Mouse (Mus musculus): ENCODE results near the gene Zfp524. TPM values are rescaled to one million over a fixed set of nuclear protein-coding genes. Genes with fewer than 3 reads are reported as not detected.

Zfp524 gene
- polyA plus RNA-seq (2015; fragmentation: Nextera tagmentation; extraction: Ambion mirVana), result 10.3 and 12.0 TPM in 2 replicates

DNA sequence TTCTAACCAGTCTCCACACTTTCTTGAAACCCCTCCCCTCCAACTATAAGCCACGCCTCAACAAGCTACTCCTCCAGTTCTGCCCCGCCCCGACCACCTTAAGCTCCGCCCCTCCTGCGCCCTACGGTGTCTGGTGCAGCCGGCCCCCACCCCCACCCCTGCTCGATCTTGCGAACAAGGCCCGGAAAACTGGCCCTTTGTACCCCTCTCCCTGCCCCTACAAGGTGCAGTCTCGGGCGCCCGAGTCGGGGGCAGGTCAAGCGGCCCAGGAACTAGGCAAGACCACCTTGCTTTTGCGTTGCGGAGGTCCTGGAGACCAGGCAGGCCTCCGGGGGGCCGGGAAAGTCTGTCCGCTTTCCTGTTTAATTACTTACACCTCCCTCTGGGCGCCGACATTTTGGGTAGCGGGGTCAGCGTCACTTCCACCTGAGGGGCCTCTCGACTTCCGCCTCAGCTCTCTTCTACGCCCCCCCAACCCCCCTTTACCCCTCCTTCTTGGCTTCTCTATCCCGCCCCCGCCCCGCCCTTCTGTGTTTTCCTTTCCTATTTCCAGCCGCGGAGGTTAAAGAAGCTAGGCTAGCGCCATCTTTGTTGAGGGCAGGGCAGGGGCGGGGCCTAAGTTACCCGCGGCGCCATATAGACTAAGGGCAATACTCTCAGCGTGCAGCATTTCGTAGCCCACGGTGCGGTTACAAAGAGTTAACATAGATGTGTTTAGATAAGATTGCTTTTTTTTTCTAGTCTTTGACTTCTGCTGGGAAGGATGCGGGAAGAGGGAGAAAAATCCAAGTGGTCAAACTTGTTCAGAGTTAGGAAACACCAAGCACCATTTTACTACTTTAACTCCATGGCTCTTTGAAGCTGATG is at the start of gene Zfp524, which contains the start of gene Fiz1:
Zfp524 (plus strand) TSS at position 165 of the 867 bp plus-strand sequence.
Fiz1 (minus strand) TSS at position 447 of the 867 bp plus-strand sequence.
- H3K27ac ChIP-seq, result peak within 1 kb of the TSS; percentile 98
- H3K4me3 ChIP-seq, result peak within 1 kb of the TSS; percentile 56
- WGBS, result under 1% methylated on average over 42 of the region's 42 CpGs
- ATAC-seq (ENCODE audit: insufficient number of reproducible peaks, insufficient read depth, low FRiP score, low TSS enrichment, low read depth), result peak; percentile 82
- peaks cover 17% of the 10 kb centered on the region for H3K4me1 ChIP-seq
- H3K4me2 ChIP-seq, result peak within 1 kb of the TSS; percentile 64
- H3K36me3 ChIP-seq, result peaks cover 41% of the 10 kb centered on the region
- H3K9ac ChIP-seq, result peak within 1 kb of the TSS; percentile 79
- no peaks in the 10 kb centered on the region for H3K27me3 ChIP-seq
- H3K9me3 ChIP-seq, result no peaks in the 10 kb centered on the region

DNA sequence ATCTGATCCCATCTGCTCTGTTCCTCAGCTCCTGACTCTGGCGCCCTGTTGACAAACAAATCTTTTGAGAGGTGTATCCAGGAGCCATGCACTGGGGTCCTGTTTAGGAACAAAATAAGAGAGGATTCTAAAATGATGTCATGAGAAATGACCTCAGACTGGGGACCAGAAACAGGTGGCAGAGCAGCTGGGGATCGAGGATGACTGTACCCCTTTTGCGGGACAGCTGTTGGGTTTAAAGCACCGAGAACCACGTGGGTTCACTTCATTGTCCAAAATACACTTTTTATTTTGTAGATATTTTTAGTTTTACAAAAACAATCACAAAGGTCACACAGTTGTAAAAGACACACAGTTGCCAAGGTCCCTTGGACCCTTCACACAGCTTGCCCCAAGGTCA is 49.2 kb upstream of the Zfp524 start:
- Histone ChIP-seq H3K27me3 (no peaks in the 10 kb centered on the region; the same call in 1 of the 2 replicates), H3K9me3 (no peaks in the 10 kb centered on the region), H3K4me2 (no peak overlapping the region), H3K4me1 (no peaks in the 10 kb centered on the region), H3K4me3 (no peak overlapping the region), H3K9ac (no peak overlapping the region), H3K36me3 (no peaks in the 10 kb centered on the region), H3K27ac (no peak overlapping the region)
- 84% methylated on average over 5 of the region's 5 CpGs for WGBS
- no peak for ATAC-seq (ENCODE audit: insufficient number of reproducible peaks, insufficient read depth, low FRiP score, low TSS enrichment, low read depth)

DNA sequence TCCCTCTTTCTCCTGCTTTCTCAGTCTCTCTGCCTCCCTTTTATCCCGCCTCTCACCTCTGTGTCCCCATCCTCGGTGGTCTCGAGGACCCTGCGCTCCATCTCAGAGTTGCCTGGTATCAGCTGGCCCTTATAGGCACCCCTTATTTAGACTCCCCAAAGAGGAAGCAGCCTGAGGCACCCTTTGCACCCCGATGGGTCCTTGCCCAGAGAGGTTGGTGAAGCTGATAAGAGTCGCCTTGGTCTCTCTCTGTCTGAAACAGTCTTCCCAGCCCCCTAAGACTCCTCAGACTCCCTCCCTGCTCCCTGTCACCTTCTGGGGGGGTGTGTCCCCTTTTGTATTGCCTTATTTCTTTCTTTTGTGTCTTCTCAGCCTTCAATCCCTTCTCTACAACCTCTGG is 43.1 kb upstream of the Zfp524 start, which contains the start of gene Sbk3:
Sbk3 (minus strand) TSS at position 101 of the 400 bp plus-strand sequence.
- no peak for ATAC-seq (ENCODE audit: insufficient number of reproducible peaks, insufficient read depth, low FRiP score, low TSS enrichment, low read depth)
- no peak within 1 kb of the TSS for H3K4me2 ChIP-seq
- H3K27me3 ChIP-seq, result no peaks in the 10 kb centered on the region; the same call in 1 of the 2 replicates
- no peaks in the 10 kb centered on the region for H3K4me1 ChIP-seq
- no peaks in the 10 kb centered on the region for H3K36me3 ChIP-seq
- no peaks in the 10 kb centered on the region for H3K9me3 ChIP-seq
- no peak within 1 kb of the TSS for H3K4me3 ChIP-seq
- WGBS, result 43% methylated on average over 6 of the region's 6 CpGs
- no peak within 1 kb of the TSS for H3K9ac ChIP-seq
- H3K27ac ChIP-seq, result no peak within 1 kb of the TSS

DNA sequence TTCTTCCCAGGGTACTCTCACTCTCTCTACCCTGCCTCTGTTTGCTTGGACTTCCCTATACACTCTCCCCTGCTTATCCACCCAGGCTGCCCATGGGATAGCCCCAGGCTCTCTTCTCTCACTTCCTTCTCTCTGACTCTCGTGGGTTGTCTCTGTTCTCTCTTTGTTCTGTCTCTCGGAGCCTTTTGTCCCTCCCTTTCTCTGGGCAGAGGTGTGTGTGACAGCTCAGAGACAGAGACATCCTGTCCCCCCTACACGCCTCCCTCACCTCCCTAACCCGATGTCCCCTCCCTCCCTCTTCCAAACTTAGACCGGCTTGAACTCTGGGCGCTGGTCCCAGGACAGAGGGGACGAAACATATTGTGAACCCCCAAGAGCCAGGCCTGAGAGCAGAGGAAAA is 42.5 kb upstream of the Zfp524 start:
- no peaks in the 10 kb centered on the region for H3K36me3 ChIP-seq
- H3K9me3 ChIP-seq, result 0 out of 2 replicates have a peak, but pooled peaks cover under 1% of the 10 kb centered on the region
- H3K9ac ChIP-seq, result no peak overlapping the region
- H3K4me1 ChIP-seq, result no peaks in the 10 kb centered on the region
- H3K27me3 ChIP-seq, result no peaks in the 10 kb centered on the region; the same call in 1 of the 2 replicates
- no peak overlapping the region for H3K27ac ChIP-seq
- no peak overlapping the region for H3K4me3 ChIP-seq
- WGBS, result 22% methylated on average over 7 of the region's 7 CpGs
- no peak for ATAC-seq (ENCODE audit: insufficient number of reproducible peaks, insufficient read depth, low FRiP score, low TSS enrichment, low read depth)
- H3K4me2 ChIP-seq, result no peak overlapping the region

DNA sequence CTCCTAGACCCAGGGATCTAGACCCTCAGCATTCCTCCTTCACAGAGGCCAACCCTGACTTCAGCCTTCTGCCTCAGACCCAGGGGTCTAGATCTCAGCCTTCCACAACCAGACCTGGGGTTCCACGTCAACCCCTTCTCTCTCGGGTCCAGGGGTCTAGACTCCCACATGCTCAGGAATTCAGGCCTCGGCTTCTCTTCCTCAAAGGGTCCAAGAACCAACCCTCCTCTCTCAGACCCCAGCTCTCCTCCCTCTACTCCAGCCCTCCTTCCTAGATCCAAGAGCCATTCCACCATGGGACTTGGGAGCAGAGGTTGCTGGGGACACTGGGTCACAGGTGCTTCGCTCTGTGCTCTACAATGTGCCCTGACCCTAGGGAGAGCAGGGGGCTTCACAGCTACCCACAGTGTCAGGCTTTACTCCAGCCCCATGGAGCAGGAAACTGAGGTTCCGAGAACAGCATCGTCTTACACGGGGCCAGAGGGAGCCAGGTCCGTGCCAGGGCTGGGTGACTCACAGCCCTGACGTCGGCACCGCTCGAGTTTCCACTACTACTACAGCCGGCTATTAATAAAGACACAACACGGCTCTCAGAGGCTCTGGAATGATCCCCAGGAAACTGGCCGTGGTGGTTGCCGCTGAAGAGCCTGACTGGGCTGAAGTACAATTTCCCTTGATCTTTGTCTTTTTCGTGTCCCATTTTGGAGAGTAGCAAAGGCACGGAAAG is 41.7 kb upstream of the Zfp524 start:
- H3K27me3 ChIP-seq, result no peaks in the 10 kb centered on the region; the same call in 1 of the 2 replicates
- no peaks in the 10 kb centered on the region for H3K36me3 ChIP-seq
- H3K4me1 ChIP-seq, result no peaks in the 10 kb centered on the region
- peaks cover 4% of the 10 kb centered on the region; the same call in 1 of the 2 replicates for H3K9me3 ChIP-seq
- 72% methylated on average over 18 of the region's 18 CpGs for WGBS
- no peak overlapping the region for H3K4me3 ChIP-seq
- H3K27ac ChIP-seq, result no peak overlapping the region
- H3K9ac ChIP-seq, result no peak overlapping the region
- H3K4me2 ChIP-seq, result no peak overlapping the region
- no peak for ATAC-seq (ENCODE audit: insufficient number of reproducible peaks, insufficient read depth, low FRiP score, low TSS enrichment, low read depth)

DNA sequence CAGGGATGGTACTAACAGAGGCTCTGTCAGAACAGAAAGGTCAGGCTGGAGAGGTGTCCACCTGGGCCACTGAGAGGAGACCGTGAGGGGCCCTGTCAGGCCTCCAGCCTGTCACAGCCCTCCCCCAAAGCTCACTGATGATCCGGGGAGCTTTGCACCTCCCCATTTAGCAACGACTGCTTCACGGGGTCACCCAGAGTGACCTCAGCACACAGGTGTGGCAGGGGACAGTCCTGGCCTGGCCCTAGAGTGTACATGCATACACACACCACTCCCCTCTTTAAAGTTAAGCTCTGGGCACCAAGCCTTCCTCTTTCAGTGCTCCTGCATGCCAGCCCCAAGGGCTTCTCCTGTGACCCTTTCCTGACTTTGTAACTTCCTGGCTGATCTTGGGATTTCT is 38.8 kb upstream of the Zfp524 start:
- H3K9ac ChIP-seq, result no peak overlapping the region
- no peak overlapping the region for H3K4me2 ChIP-seq
- no peaks in the 10 kb centered on the region for H3K4me1 ChIP-seq
- WGBS, result 49% methylated on average over 4 of the region's 4 CpGs
- H3K36me3 ChIP-seq, result no peaks in the 10 kb centered on the region
- H3K9me3 ChIP-seq, result peaks cover 4% of the 10 kb centered on the region; the same call in 1 of the 2 replicates
- no peaks in the 10 kb centered on the region for H3K27me3 ChIP-seq
- no peak overlapping the region for H3K4me3 ChIP-seq
- ATAC-seq (ENCODE audit: insufficient number of reproducible peaks, insufficient read depth, low FRiP score, low TSS enrichment, low read depth), result no peak
- no peak overlapping the region for H3K27ac ChIP-seq

DNA sequence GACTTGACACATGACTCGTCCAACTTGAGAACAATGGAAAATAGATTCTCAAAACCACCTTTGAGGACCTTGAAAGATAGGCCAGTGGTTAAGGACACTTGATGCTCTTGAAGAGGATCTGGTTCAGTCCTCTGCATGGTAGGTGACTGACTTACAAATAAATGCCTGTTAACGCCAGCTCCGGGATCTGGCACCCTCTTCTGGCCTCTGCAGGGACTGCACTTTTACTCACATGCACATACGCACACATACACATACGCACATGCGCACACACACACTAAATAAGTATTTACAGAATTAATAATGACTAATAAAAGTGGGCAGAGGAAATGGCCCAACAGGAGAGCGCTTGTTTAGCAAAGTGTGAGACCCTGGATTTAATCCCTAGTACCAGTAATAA is 37.4 kb upstream of the Zfp524 start:
- H3K4me1 ChIP-seq, result no peaks in the 10 kb centered on the region
- no peak overlapping the region for H3K27ac ChIP-seq
- no peak overlapping the region for H3K4me3 ChIP-seq
- 88% methylated on average over 7 of the region's 7 CpGs for WGBS
- H3K36me3 ChIP-seq, result no peaks in the 10 kb centered on the region
- H3K4me2 ChIP-seq, result no peak overlapping the region
- ATAC-seq (ENCODE audit: insufficient number of reproducible peaks, insufficient read depth, low FRiP score, low TSS enrichment, low read depth), result no peak
- H3K9ac ChIP-seq, result no peak overlapping the region
- H3K27me3 ChIP-seq, result no peaks in the 10 kb centered on the region
- H3K9me3 ChIP-seq, result peaks cover 4% of the 10 kb centered on the region; the same call in 1 of the 2 replicates

DNA sequence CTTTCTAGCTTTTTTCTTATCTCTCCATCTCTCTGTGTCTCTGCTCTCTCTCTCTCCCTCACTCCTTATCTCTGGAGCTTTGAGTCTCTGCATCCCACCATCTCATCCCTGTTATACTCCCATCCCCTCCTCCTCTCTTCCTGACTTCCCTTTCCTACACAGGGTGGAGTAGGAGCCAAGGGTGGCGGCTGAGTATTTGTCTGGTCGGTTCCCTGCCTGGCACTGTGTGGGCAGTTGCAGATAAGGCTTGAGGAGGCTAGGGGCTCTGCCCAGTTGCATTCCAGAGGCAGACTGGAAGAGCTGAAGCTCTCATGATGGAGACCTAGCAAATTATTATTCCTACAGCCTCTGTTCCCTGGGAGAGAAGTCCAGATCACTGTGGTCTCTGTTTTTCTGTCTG is 26.0 kb upstream of the Zfp524 start:
- Histone ChIP-seq H3K27ac (no peak overlapping the region), H3K4me2 (no peak overlapping the region), H3K27me3 (peaks cover 2% of the 10 kb centered on the region), H3K4me1 (no peaks in the 10 kb centered on the region; the same call in 1 of the 2 replicates), H3K9me3 (peaks cover 25% of the 10 kb centered on the region), H3K9ac (no peak overlapping the region), H3K36me3 (peaks cover 24% of the 10 kb centered on the region), H3K4me3 (no peak overlapping the region)
- 71% methylated on average over 2 of the region's 2 CpGs for WGBS
- no peak for ATAC-seq (ENCODE audit: insufficient number of reproducible peaks, insufficient read depth, low FRiP score, low TSS enrichment, low read depth)

DNA sequence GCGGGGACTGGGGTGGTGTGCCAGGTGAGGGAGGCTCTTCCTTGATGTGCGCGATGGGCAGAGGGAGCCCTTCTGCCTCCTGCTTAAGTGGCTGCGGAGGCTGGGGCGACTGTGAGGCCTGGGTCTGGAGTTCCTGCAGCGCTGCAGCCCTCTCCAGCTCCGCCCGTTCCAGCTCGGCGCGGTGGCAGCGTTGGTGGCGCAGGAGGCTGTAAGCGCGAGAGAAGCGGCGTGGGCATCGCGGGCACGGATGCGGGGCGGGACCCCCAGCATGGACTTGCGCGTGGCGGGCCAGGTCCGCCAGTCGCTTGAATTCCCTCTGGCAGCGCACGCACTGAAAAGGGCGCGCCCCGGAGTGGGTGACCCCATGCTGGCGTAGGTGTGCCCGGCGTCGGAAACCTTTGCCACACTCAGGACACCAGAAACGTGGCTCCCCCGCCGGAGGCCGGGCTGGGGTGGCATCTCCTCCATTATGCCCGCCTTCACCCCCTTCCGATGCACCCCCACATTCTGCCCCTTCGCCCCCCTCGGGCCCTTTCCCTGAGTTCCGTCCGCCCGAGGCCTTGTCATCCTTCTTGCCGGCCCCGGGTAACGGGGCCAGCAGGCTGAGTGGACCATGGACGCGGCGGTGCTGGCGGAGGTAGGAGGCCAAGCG is 20.7 kb upstream of the Zfp524 start:
- ATAC-seq (ENCODE audit: insufficient number of reproducible peaks, insufficient read depth, low FRiP score, low TSS enrichment, low read depth), result no peak
- Histone ChIP-seq H3K4me3 (peak overlapping the region; percentile 64; the same call in 1 of the 2 replicates), H3K4me1 (peaks cover 28% of the 10 kb centered on the region), H3K36me3 (peaks cover 36% of the 10 kb centered on the region), H3K9me3 (peaks cover 30% of the 10 kb centered on the region), H3K4me2 (peak overlapping the region; percentile 81), H3K9ac (0 out of 2 replicates have a peak overlapping the region, but pooled peaks have one; percentile 46), H3K27ac (no peak overlapping the region), H3K27me3 (peaks cover 17% of the 10 kb centered on the region)
- 42% methylated on average over 55 of the region's 55 CpGs for whole genome bisulfite sequencing

DNA sequence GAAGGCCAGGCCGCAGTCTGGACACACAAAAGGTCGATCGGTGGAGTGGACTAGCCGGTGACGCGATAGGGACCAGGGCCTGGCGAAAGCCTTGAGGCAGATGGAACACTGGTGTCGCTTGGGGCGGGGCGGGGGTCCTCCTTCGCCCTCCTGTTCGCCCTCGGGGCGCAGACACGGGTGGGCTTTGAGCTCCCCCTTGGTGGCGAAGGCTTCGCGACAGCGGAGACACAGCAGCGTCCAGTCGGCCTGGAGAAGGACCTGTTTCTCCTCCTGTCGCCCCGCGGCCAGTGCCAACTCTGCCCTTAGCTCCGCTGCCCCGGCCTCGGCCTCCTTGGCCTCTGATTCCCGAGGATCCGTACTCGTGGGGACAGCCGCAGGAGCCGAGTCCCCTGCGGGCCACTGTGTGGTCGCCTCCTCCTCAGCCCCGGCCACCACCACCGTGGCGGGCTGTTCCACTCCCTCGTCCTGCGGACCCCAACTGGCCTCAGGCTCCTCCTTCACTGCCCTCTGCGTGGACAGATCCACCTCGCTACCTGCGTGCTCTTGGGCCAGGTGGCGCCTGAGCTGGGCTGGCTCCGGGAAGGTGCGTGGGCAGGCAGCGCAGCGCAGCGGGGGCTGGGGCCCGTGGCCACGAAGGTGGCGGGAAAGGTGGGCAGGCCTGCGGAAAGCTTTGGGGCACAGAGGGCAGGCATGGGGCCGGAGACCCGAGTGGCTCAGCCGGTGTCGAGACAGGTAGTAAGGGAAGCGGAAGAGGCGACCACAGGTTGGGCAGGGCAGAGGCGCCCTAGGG is 20.0 kb upstream of the Zfp524 start:
- no peak overlapping the region for H3K27ac ChIP-seq
- no peak for ATAC-seq (ENCODE audit: insufficient number of reproducible peaks, insufficient read depth, low FRiP score, low TSS enrichment, low read depth)
- H3K9ac ChIP-seq, result 0 out of 2 replicates have a peak overlapping the region, but pooled peaks have one; percentile 46
- H3K9me3 ChIP-seq, result peaks cover 30% of the 10 kb centered on the region
- peaks cover 36% of the 10 kb centered on the region for H3K36me3 ChIP-seq
- peak overlapping the region; percentile 81 for H3K4me2 ChIP-seq
- peaks cover 28% of the 10 kb centered on the region for H3K4me1 ChIP-seq
- H3K27me3 ChIP-seq, result peaks cover 17% of the 10 kb centered on the region
- 52% methylated on average over 59 of the region's 59 CpGs for WGBS
- H3K4me3 ChIP-seq, result peak overlapping the region; percentile 64

All from embryonic facial prominence, embryonic 13.5 days (tissue).